Mouse (Mus musculus): ENCODE data around the gene Fry.

DNA sequence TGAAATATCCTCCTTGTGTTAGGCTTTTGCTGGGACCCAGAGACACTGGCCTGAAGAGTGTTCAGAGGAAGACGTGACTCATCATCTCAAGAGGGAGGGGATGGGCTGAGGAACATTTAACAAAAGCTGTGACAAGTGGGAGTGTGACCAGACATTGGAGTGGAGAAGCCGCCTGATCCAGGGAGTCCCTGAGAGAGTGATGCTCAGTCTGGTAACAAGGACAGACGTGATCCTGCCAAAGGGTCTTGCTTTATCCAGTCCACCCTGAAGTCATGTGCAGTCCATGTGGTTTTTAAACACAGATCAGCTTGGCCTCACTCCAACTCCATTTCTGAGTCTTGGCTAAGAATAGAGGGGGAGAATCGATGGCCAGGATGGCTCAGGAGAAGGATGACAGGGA, 158.2 kb downstream of the Fry start:
- TF ChIP-seq POLR2A (IDR thresholded peaks at IDR 0.05; ENCODE audit: insufficient read depth, low read depth, low read length) (no peak), CTCF (IDR thresholded peaks at IDR 0.05) (no peak)
